Mouse (Mus musculus) CH12.LX (cell line): ENCODE results near the gene Dnajb13. TPM values are rescaled to one million over a fixed set of nuclear protein-coding genes. Genes with fewer than 3 reads are reported as not detected.

Experiments used
- DNase-seq: peaks from one replicate; pipeline ENCODE4 v3.0.0-alpha.2; 2013; ENCODE audit errors: extremely low read depth
- H3K27ac ChIP-seq: 2 replicates; pipeline ENCODE4 v1.5.1; 2012; ENCODE audit warnings: low read depth, mild to moderate bottlenecking, control low read depth, moderate library complexity; ENCODE audit not compliant: insufficient read depth
- H3K27me3 ChIP-seq: replicated peaks from 2 replicates; pipeline ENCODE3; 2012; ENCODE audit warnings: inconsistent platforms
- H3K36me3 ChIP-seq, 2 experiments: replicated peaks in 1 of 2; 2 replicates each; pipeline versions ENCODE3 to v1.6.1; 2012; ENCODE audit warnings: inconsistent platforms in 1 of 2, low read length in 1 of 2, mild to moderate bottlenecking in 1 of 2, mixed read lengths in 1 of 2, moderate library complexity in 1 of 2; ENCODE audit not compliant: control insufficient read depth in 1 of 2, insufficient read depth in 1 of 2
- H3K4me1 ChIP-seq, 2 experiments: 2 replicates each; pipeline ENCODE4 v1.6.1; 2012; ENCODE audit warnings: inconsistent platforms in 1 of 2, moderate library complexity in 1 of 2; ENCODE audit not compliant: insufficient read depth in 2 of 2, control insufficient read depth in 1 of 2
- H3K4me2 ChIP-seq: 2 replicates; pipeline ENCODE4 v1.6.1; 2012; ENCODE audit warnings: low read depth, mild to moderate bottlenecking, control low read depth; ENCODE audit not compliant: poor library complexity, insufficient read depth, severe bottlenecking
- H3K4me3 ChIP-seq, 3 experiments: fragments of 150-350 bp in 1 of 3; sonication (generic) in 1 of 3; replicated peaks in 1 of 3; 2 replicates each; pipeline versions ENCODE3 to v1.5.1; 2011 to 2012; ENCODE audit warnings: low read depth in 2 of 3, low read length in 2 of 3, mild to moderate bottlenecking in 2 of 3, moderate library complexity in 2 of 3, control low read depth in 1 of 3, improper control_type of control experiment in 1 of 3, inconsistent platforms in 1 of 3, mixed read lengths in 1 of 3; ENCODE audit not compliant: poor library complexity in 1 of 3
- H3K79me2 ChIP-seq: replicated peaks from 2 replicates; pipeline ENCODE4 v1.6.1; 2012; ENCODE audit warnings: mild to moderate bottlenecking, moderate library complexity; ENCODE audit not compliant: control insufficient read depth, poor library complexity, insufficient read depth, severe bottlenecking; ENCODE audit errors: extremely low read depth
- H3K9ac ChIP-seq: 2 replicates; pipeline ENCODE4 v1.6.1; 2012; ENCODE audit warnings: low read depth, mild to moderate bottlenecking, control low read depth, moderate library complexity; ENCODE audit not compliant: insufficient read depth
- H3K9me3 ChIP-seq: replicated peaks from 2 replicates; pipeline ENCODE3; 2012; ENCODE audit warnings: low read length, inconsistent platforms, mixed read lengths
- CHD1 ChIP-seq: IDR thresholded peaks from 2 replicates; pipeline ENCODE4 v1.6.1; 2012; ENCODE audit warnings: low read depth, low read length, improper control_type of control experiment, inconsistent platforms
- CHD2 ChIP-seq: IDR thresholded peaks from 2 replicates; pipeline ENCODE4 v1.6.1; 2011; ENCODE audit warnings: low read length, improper control_type of control experiment
- CTCF ChIP-seq, 2 experiments: IDR thresholded peaks in 1 of 2; conservative IDR thresholded peaks in 1 of 2; 2 replicates each; pipeline ENCODE4 v1.5.1; 2011 to 2012; ENCODE audit warnings: low read depth in 2 of 2, low read length in 2 of 2, improper control_type of control experiment in 1 of 2, inconsistent platforms in 1 of 2, mild to moderate bottlenecking in 1 of 2, moderate library complexity in 1 of 2
- E2F4 ChIP-seq: IDR thresholded peaks from 2 replicates; pipeline ENCODE4 v1.6.1; 2011; ENCODE audit warnings: low read depth, low read length, improper control_type of control experiment; ENCODE audit not compliant: insufficient replicate concordance
- ELF1 ChIP-seq: IDR thresholded peaks from 2 replicates; pipeline ENCODE4 v1.6.1; 2014; ENCODE audit warnings: low read depth, mild to moderate bottlenecking, inconsistent platforms, low read length, improper control_type of control experiment
- ETS1 ChIP-seq: conservative IDR thresholded peaks from 2 replicates; pipeline ENCODE4 v1.6.1; 2012; ENCODE audit warnings: low read depth, mild to moderate bottlenecking, inconsistent platforms, low read length, improper control_type of control experiment, moderate library complexity
- GABPA ChIP-seq: IDR thresholded peaks from 2 replicates; pipeline ENCODE4 v1.6.1; 2012; ENCODE audit warnings: low read depth, low read length, improper control_type of control experiment, inconsistent platforms; ENCODE audit not compliant: insufficient replicate concordance
- HCFC1 ChIP-seq: IDR thresholded peaks from 2 replicates; pipeline ENCODE4 v1.6.1; 2012; ENCODE audit warnings: low read depth, mild to moderate bottlenecking, inconsistent platforms, low read length, improper control_type of control experiment
- JUN ChIP-seq: IDR thresholded peaks from 2 replicates; pipeline ENCODE4 v1.6.1; 2011; ENCODE audit warnings: low read depth, mild to moderate bottlenecking, low read length, improper control_type of control experiment, moderate library complexity; ENCODE audit not compliant: insufficient read depth
- KAT2A ChIP-seq: IDR thresholded peaks from 2 replicates; pipeline ENCODE4 v1.6.1; 2012; ENCODE audit warnings: low read length, improper control_type of control experiment, inconsistent platforms; ENCODE audit not compliant: insufficient replicate concordance
- MAZ ChIP-seq: IDR thresholded peaks from 2 replicates; pipeline ENCODE4 v1.6.1; 2012; ENCODE audit warnings: low read depth, mild to moderate bottlenecking, inconsistent platforms, low read length, improper control_type of control experiment, moderate library complexity
- MEF2A ChIP-seq: IDR thresholded peaks from 2 replicates; pipeline ENCODE4 v1.6.1; 2014; ENCODE audit warnings: low read depth, mild to moderate bottlenecking, inconsistent platforms, low read length, improper control_type of control experiment, borderline replicate concordance
- NELFE ChIP-seq: IDR thresholded peaks from 2 replicates; pipeline ENCODE4 v1.6.1; 2011; ENCODE audit warnings: low read depth, low read length, improper control_type of control experiment
- NRF1 ChIP-seq: IDR thresholded peaks from 2 replicates; pipeline ENCODE4 v1.6.1; 2014; ENCODE audit warnings: low read depth, mild to moderate bottlenecking, inconsistent platforms, low read length, improper control_type of control experiment, moderate library complexity
- POLR2AphosphoS2 ChIP-seq: IDR thresholded peaks from 2 replicates; pipeline ENCODE4 v1.6.1; 2011; ENCODE audit warnings: low read depth, low read length, improper control_type of control experiment
- RAD21 ChIP-seq: IDR thresholded peaks from 2 replicates; pipeline ENCODE4 v1.6.1; 2011; ENCODE audit warnings: low read depth, mild to moderate bottlenecking, low read length, improper control_type of control experiment, moderate library complexity
- SIN3A ChIP-seq: IDR thresholded peaks from 2 replicates; pipeline ENCODE4 v1.6.1; 2012; ENCODE audit warnings: low read length, improper control_type of control experiment, inconsistent platforms
- TCF12 ChIP-seq: IDR thresholded peaks from 2 replicates; pipeline ENCODE4 v1.6.1; 2014; ENCODE audit warnings: low read depth, mild to moderate bottlenecking, inconsistent platforms, low read length, improper control_type of control experiment
- UBTF ChIP-seq: IDR thresholded peaks from 2 replicates; pipeline ENCODE4 v1.6.1; 2012; ENCODE audit warnings: low read depth, mild to moderate bottlenecking, inconsistent platforms, low read length, improper control_type of control experiment, moderate library complexity
- USF2 ChIP-seq: conservative IDR thresholded peaks from 2 replicates; pipeline ENCODE4 v1.6.1; 2011; ENCODE audit warnings: low read depth, low read length, improper control_type of control experiment
- ZKSCAN1 ChIP-seq: IDR thresholded peaks from 2 replicates; pipeline ENCODE4 v1.6.1; 2012; ENCODE audit warnings: low read depth, inconsistent platforms, low read length, improper control_type of control experiment, borderline replicate concordance
- ZMIZ1 ChIP-seq: IDR thresholded peaks from 2 replicates; pipeline ENCODE4 v1.6.1; 2012; ENCODE audit warnings: low read depth, mild to moderate bottlenecking, inconsistent platforms, low read length, improper control_type of control experiment
- ZNF384 ChIP-seq: IDR thresholded peaks from 2 replicates; pipeline ENCODE4 v1.6.1; 2012; ENCODE audit warnings: low read depth, low read length, improper control_type of control experiment, inconsistent platforms
- dilution Hi-C: fragments of 300-500 bp; cut with MboI; formaldehyde crosslinking; loops from 2 replicates; pipeline ENCODE4 v1.14.3; 2020; ENCODE audit warnings: low sequenced_read_pairs; ENCODE audit not compliant: extremely low pct_unique_long_range_greater_than_20kb, extremely low pct_ligation_motif_present
- in situ Hi-C: fragments of 300-500 bp; cut with MboI; formaldehyde crosslinking; loops from 3 replicates; pipeline ENCODE4 v1.14.3; 2019; ENCODE audit warnings: low sequenced_read_pairs, low pct_ligation_motif_present, low pct_unique_long_range_greater_than_20kb, mixed read lengths
- polyA plus RNA-seq: library from polyadenylated mRNA; unstranded; fragments of >175 nt; gene quantifications from 2 replicates; pipeline ENCODE4 v1.2.1, GENCODE M21; 2012; ENCODE audit warnings: low read depth; ENCODE audit not compliant: insufficient read length
- total RNA-seq, 2 experiments: library from RNA; depleted of rRNA; stranded (reverse); fragments of 300-350 nt in 1 of 2; fragments of >200 nt in 1 of 2; gene quantifications; 2 replicates each; pipeline ENCODE4 v1.2.3; 2012 to 2014

The Dnajb13 gene
- total and polyA plus RNA-seq, 3 experiments, result 13.9 to 32.0 (median 15.6) TPM

DNA sequence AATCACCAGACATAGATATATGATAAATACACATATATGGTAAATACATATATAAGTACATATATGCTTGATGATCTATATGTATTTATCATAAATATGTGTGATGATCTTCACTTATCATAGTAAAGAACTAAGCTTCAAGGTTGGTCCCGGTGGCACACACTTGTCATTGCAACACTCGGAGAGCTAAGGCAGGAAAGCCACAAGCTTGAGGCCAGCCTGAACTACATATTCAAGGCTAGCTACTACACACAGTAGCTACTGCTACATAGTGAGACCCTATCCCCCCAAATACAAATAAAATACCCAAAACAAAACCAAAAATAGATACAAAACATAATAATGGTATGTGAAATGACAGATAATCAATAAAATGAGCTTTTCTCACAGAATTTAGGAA, 21.1 kb upstream of the Dnajb13 start:
- in situ Hi-C loops, result loop anchor here (5.0 kb wide), 2 partner anchors 46 to 116 kb away; no protein-coding TSS in a partner anchor
- H3K36me3 ChIP-seq, result peaks cover 15 to 33% of the 10 kb centered on the region in 2 experiments
- no peaks in the 10 kb centered on the region for H3K9me3 ChIP-seq
- peak overlapping the region; percentile 59; the same call in 1 of the 2 replicates for H3K9ac ChIP-seq
- no peaks in the 10 kb centered on the region for H3K27me3 ChIP-seq
- no peak for TF ChIP-seq MEF2A
- no peak for TF ChIP-seq JUN
- no peak for TF ChIP-seq TCF12
- no peak for TF ChIP-seq SIN3A
- no peak for TF ChIP-seq CTCF (conservative IDR thresholded peaks at IDR 0.05 in 1 of 2, IDR thresholded peaks at IDR 0.05 in 1 of 2; ENCODE audit: low read depth in 2 of 2, low read length in 2 of 2)
- TF ChIP-seq ZKSCAN1, result no peak
- 0 out of 2 replicates have a peak, but pooled peaks cover 5% of the 10 kb centered on the region for H3K79me2 ChIP-seq
- peak overlapping the region in 2 of 3 experiments; percentile 75 to 89 for H3K4me3 ChIP-seq
- dilution Hi-C loops, result no loop called here
- H3K4me2 ChIP-seq, result peak overlapping the region; percentile 95
- H3K4me1 ChIP-seq, result peaks cover 0 to 13% of the 10 kb centered on the region in 2 experiments; a peak in 2 of 4 replicates
- peak; percentile 12 for DNase-seq
- H3K27ac ChIP-seq, result no peak overlapping the region

DNA sequence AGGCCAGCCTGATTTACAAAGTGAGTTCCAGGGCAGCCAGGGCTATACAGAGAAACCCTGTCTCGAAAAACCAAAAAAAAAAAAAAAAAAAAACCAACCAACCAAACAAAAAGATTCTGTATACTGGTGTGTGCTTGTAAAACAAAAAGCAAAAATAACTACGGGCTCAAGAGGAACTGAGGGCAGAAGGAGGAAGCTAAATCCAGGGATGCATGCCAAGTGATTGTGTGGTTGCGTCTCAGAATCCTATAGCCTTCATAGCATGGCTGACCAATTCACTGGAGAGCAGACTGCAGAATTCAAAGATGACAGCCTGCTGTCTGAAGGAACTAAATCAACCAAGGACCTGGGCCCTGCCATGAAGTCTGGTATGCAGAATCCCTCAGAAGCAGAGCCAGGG, 19.5 kb upstream of the Dnajb13 start:
- H3K27ac ChIP-seq, result no peak overlapping the region

DNA sequence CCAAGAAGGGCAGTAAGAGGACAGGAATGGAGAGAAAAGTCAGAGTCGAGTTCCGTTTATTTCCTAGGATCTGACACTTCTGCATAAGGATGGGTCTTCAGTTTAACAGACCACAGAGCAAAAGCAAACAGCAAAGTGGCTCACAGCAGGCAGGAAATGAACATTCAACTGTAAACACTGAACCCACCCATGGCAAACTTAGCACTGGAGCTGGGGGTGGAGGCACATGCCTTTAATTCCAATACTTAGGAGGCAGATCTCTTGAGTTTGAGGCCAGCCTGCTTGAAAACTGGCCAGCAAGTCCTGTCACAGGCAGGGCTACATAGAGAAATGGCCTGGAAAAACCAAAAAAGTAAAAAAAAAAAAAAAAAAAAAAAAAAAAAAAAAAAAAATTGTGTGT, 18.7 kb upstream of the Dnajb13 start:
- Histone ChIP-seq H3K79me2 (0 out of 2 replicates have a peak, but pooled peaks cover 5% of the 10 kb centered on the region), H3K27me3 (no peaks in the 10 kb centered on the region), H3K4me1 (peaks cover 0 to 13% of the 10 kb centered on the region in 2 experiments; a peak in 2 of 4 replicates), H3K9me3 (no peaks in the 10 kb centered on the region), H3K4me2 (no peak overlapping the region), H3K9ac (no peak overlapping the region), H3K27ac (no peak overlapping the region), H3K36me3 (peaks cover 0 to 12% of the 10 kb centered on the region in 2 experiments), H3K4me3 (no peak overlapping the region)
- TF ChIP-seq HCFC1 (no peak), CHD1 (no peak), ETS1 (no peak), MAZ (no peak), USF2 (no peak), ZKSCAN1 (no peak), RAD21 (no peak), NELFE (no peak), ZMIZ1 (no peak), E2F4 (no peak), UBTF (no peak), CHD2 (no peak)
- no peak for DNase-seq
- dilution Hi-C loops, result no loop called here
- in situ Hi-C loops, result no loop called here

More for the DNA sequence above, 19.5 kb upstream of the Dnajb13 start:
- peaks cover 0 to 13% of the 10 kb centered on the region in 2 experiments; a peak in 2 of 4 replicates for H3K4me1 ChIP-seq
- no peaks in the 10 kb centered on the region for H3K27me3 ChIP-seq
- DNase-seq, result no peak
- H3K4me2 ChIP-seq, result no peak overlapping the region
- in situ Hi-C loops, result no loop called here
- no peak overlapping the region for H3K4me3 ChIP-seq
- no peak for TF ChIP-seq RAD21
- no peak for TF ChIP-seq ZNF384
- no peak for TF ChIP-seq ELF1
- no peak for TF ChIP-seq ZKSCAN1
- TF ChIP-seq SIN3A, result no peak
- no peak for TF ChIP-seq JUN
- TF ChIP-seq KAT2A, result no peak
- no peak for TF ChIP-seq NELFE
- no peak for TF ChIP-seq NRF1
- no peak for TF ChIP-seq ZMIZ1
- no peak for TF ChIP-seq GABPA
- TF ChIP-seq POLR2AphosphoS2, result no peak
- TF ChIP-seq, all 38 proteins: peak for 0
- H3K9me3 ChIP-seq, result no peaks in the 10 kb centered on the region
- dilution Hi-C loops, result no loop called here
- H3K79me2 ChIP-seq, result 0 out of 2 replicates have a peak, but pooled peaks cover 5% of the 10 kb centered on the region
- no peak overlapping the region for H3K9ac ChIP-seq
- H3K36me3 ChIP-seq, result peaks cover 5 to 19% of the 10 kb centered on the region in 2 experiments
